Mouse (Mus musculus): ENCODE data around the gene 1110051M20Rik.

1110051M20Rik gene

DNA sequence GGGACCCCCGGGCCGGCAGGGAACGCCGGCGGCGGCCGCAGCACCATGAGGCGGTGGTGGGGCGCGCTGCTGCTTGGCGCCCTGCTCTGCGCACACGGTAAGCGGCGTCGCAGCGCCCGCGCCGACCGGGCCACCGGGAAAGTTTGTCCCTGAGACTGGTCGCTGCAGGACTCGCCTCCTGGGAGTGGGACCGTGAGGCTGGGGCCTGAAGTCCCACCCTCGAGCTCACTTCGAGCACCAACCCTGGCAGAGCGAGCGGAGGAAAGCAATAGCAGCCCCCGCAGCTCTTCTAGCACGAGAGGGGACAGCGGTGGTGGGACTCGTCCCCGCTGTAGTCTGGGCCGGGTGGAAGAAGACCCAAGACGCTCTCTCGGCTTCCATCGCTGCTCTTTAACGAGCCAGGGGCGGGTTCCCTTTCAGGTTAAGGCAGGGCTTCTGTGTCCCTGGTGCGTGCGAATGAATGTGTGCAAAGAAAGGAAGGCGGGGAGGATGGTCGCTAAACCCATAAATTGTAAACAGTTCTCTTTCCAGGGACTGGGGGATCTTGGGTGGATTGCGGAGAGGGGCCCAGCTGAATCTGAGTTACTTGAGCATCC, 13.2 kb upstream of the 1110051M20Rik start:
- DNase-seq: peak in 1 of 2 experiments; percentile 42

- DNase-seq: peak; percentile 82 to 90
Observed at GRCm38 (mm10) chr2:91457259-91457655, 12.8 kb upstream of the 1110051M20Rik start, which contains the start of gene Lrp4. Lrp4 (plus strand) TSS chr2:91457511.

- no peak for DNase-seq
Observed at GRCm38 (mm10) chr2:91456491-91457100, 12.1 kb upstream of the 1110051M20Rik start.

DNA sequence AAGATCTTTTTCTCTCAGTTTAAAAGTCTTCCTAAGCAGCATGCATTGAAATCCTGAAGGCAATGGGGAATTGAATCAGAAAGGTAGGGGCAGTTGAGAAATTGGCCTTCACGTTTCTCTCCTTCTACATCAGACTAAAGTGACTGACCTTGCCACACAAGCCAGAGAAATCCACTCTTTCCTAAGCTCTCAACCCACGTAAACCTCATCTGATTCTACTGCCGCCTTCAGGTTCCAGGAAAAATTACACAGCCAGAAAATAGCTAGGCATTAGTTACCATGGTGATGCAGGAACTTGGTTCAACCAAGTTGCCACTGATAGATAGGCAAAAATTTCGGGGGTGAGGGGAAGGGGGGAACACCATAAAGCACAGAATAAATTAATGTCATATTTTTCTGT, 11.3 kb upstream of the 1110051M20Rik start:
- DNase-seq: peak in 1 of 2 experiments; percentile 59

DNA sequence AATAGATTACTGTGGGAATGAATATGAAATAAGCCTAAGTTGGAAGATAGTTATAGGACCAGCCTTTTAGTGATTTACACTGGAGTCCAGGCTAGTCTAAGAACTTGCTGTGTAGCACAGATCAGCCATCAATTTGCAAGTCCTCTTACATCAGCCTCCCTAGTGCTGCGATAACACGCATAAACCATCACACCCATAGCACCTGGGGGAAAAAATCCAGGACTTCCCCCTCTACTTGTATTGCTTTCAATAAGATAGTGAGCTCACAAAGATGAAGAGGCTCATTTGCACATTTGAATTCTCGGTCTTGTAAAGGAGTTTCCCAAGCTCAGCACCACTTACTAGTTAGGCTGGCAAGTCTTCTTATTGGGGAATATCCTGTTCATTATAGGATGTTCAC, 9.9 kb upstream of the 1110051M20Rik start:
- DNase-seq: no peak

GRCm38 (mm10) chr2:91453231-91454075, 8.9 kb upstream of the 1110051M20Rik start:
- no peak for DNase-seq

GRCm38 (mm10) chr2:91452658-91453057, 8.2 kb upstream of the 1110051M20Rik start:
- no peak for DNase-seq

DNA sequence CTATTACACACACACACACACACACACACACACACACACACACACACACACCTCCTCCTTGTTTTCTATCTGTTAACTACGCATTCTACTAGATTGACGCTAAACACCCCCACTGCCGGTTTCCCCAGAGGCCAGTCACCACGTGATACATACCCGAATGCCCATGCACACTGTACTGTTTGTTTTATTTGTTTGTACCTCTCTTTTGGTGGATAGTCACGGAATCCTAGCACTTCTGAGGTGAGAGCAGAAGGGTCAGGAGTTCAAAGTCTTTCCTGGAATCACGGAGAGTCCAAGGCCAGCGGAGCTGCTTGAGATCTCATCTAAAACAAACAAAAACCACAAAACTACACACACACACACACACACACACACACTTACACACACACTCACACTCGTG, 5.8 kb upstream of the 1110051M20Rik start:
- no peak for DNase-seq

- DNase-seq: no peak
Observed at GRCm38 (mm10) chr2:91449662-91450061, 5.2 kb upstream of the 1110051M20Rik start.

- no peak for DNase-seq
Observed at GRCm38 (mm10) chr2:91442241-91442640, 2.3 kb downstream of the 1110051M20Rik start.

DNA sequence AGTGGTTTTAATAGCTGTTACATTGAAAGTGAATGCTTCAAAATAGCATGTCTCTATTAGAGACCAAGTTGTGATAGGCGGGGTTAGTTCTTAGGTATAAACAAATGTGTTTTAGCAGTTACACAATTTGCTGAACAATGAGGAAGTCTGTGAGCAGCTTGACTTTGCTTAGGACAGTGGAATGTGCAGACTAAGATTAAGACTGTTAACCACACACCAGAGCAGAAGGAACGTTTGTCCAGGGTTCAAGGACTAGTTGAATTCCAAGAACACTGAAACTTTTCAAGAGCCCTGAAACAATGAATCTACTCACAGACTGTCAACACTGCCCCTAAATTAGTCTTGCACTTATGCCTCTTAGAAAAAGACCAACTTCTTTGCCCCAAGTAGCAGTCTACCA, 2.8 kb downstream of the 1110051M20Rik start:
- DNase-seq: no peak

DNA sequence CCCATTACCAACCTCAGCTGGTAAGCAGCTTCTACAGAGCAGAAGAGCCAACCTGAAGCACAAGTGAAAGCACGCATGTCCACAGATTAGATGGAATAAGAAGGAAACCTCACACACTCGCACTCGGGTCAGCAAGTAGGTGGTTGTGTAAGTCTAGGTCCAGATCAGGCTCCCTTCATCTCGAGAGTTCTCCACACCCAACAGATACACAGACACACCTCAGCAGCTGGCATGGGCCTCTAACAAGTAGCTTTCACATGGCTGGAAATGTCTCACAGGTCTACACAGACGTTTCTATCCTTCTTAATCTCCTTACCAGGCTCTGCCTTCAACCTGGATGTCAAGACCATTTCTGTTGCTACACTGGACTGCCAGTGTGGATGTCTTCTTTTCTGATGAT, 3.8 kb downstream of the 1110051M20Rik start:
- DNase-seq: no peak

DNA sequence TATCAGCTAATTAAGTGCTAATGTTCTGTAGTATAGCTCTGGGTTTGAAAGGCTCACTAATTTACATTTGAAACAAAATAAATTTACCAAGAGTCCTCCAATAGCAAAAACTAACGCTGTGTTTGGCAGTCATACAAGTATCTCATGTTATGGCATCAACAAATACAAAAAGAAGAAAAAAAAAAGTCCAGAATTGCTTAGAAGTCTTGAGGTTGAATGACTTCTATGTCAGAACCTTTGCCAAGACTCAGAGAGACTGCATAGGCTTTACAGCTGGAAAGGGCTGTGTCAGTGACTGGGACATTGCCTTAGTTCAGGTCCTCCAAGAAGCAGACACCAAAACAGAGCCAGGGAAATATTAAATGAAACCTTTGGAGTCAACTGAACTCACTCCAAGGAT, 4.6 kb downstream of the 1110051M20Rik start:
- no peak for DNase-seq

DNA sequence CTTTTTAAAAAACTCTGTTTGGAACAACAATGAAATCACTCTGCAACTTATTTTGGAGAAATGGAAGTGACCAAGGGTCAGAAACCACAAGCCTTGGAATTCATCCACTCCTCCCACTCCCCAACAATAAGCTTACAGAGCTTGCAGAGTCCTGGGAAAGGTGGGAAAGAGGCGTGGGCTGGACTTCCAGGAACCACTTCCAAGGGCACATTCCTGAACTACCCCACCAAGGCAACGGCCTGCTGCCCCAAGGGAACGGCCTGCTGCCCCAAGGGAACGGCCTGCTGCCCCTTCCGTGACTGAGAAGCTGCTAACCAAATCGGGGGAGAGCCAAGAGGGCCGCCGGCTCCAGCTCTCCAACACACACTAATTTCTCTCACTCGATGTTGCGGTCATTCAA, 5.2 kb downstream of the 1110051M20Rik start:
- no peak for DNase-seq

DNA sequence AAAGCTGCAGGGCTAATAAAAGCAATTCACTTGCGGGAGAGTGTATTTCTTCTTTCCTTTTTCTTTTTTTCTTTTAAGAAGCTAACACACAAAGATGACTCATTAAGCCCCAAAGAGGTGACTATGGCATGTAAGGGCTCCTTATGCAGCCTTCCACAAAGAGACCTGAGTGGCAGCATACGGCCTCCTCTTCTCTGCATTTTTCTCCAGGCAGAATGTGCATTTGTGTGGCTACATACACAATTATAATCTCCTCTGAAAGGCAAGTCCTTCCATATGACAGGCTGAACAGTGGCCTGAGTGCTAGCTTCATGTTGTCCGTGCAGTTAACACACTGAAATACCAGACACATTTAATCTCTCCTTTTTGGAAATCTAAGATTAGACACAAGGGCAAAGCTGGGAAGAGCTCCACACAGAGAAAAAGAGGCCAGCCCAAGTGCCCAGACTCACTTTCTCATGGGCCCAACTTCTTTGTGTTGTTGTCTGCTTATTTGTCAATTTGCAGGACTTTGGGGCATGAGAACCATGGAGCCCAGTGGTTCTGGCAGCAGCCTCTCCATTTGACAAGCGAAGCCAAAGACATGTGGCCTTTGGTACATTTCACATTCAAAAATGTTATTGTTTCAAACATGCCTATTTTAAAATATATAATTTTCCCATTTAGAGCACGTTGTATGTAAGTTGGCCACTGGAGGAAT, 7.2 kb downstream of the 1110051M20Rik start:
- DNase-seq: no peak

DNA sequence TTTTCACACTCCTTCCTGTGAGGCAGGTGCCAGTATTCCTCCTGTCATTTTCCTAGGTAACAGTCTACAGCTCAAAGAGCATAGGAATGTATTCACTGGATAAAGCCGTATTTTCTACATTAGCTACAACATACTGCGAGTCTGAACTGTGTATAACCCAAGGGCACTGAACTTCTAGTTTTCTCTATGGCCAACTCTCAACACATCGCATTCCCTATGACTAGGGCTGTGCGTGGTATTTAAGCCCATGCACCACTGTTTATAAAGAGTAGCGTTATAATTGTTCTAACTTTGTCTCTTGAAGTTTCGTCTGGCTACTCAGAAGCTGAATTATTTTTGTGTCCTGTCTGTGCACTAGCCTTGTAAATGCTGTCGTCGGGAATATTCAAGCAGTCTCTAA, 7.8 kb downstream of the 1110051M20Rik start:
- DNase-seq: no peak

GRCm38 (mm10) chr2:91430600-91430919, 13.9 kb downstream of the 1110051M20Rik start:
- DNase-seq: no peak

DNA sequence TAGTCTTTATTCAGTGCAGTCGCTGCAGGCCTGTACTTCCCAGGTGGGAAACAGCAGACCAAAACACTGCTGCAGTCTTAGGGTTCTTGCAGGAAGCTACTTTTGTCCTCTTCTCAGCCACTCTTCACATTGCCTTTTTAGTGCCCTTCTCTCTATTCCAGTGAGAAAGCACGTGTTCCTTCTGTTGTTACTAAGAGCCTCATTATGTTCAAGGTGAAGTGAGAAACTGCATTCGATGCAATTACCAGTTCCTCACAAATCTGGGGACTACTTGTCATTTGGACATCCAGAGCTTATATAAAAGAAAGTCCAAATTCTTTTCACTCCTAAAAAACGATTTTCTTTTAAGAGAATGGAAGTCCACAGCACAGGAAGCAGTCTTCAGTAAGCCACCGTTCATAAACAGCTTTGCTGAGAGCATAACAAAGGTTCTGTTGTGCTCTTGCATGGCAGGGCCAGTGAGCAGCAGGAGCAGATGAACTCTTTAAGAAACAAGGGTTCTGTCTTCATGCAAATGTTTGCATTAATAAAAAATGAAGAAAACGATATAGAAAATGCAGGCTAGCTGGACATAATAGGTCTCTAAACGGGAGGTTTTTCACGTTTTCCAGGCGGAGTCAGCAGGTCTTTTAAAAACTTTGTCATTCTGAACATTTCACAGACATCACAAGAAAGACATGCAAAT, 14.4 kb downstream of the 1110051M20Rik start:
- no peak for DNase-seq

GRCm38 (mm10) chr2:91429146-91429545, 15.4 kb downstream of the 1110051M20Rik start:
- no peak for DNase-seq

- DNase-seq: no peak
Observed at GRCm38 (mm10) chr2:91426321-91426720, 18.2 kb downstream of the 1110051M20Rik start.

DNA sequence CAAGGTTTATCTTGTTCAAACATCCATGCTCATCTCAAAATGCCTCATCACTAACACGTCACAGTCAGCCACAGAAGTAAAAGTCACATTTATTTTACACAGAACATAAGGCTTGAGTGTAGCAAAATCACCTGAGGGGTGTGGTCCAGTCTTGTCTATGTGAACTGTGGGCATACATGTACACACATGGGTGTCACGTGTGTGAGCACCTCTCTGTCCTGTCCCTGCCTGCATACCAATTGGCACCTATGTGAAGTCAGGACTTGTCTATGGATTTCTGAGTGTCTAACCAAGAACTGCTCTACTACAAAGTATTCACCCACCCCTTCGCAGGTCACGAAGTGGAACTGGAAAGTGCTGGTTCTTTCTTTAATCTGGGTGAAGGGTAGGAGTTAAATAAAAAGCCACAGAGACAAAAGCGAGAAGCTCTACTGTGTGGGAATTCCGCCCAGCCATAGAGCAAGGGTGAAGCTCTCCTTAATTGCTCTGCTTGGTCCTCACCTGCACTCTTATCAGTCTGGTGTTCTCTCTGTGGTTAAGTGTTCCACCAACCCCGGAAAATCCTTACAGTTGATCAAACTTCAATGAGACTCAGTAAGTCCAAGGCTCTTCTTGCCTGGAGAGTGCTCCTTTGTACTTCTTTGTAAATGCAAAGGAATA, 20.3 kb downstream of the 1110051M20Rik start:
- no peak for DNase-seq

GRCm38 (mm10) chr2:91421641-91422040, 22.9 kb downstream of the 1110051M20Rik start:
- no peak for DNase-seq

Measured in lung, postnatal 4 days (tissue).